Comparison of ENCODE assay signal across 21 mouse cellular contexts in genomic region chr9:45846891-45847460, GRCm38 (mm10). TPM values are rescaled to one million over a fixed set of nuclear protein-coding genes. Genes with fewer than 3 reads are reported as not detected.
DNase-seq lines count a peak whose midpoint lies in the region; ATAC-seq and TF ChIP-seq lines count a peak whose summit lies in the region.
"Had no signal": no experiment of that assay in that cellular context is flagged by ENCODE, and none has a peak within 500 bp of the region (broad histone marks: within the 10 kb centered on the region; RNA-seq: fewer than 3 reads in every experiment).

No protein-coding gene starts in this region.

- no peak for TF ChIP-seq POLR2A in bone marrow, adult 2 months (IDR thresholded peaks at IDR 0.05; ENCODE audit: borderline replicate concordance, control insufficient read depth, low read depth, low read length)

- WGBS in bone marrow, adult 2 months: 5% methylated on average over 5 of the region's 5 CpGs

- H3K4me1 ChIP-seq in bone marrow, adult 2 months (ENCODE audit: control insufficient read depth, insufficient read depth, low read length): peaks cover 16% of the 10 kb centered on the region; the same call in 1 of the 2 replicates
- H3K4me1 ChIP-seq: limb, embryonic 12.5 days had no signal

- H3K27ac ChIP-seq in bone marrow, adult 2 months (ENCODE audit: control insufficient read depth, insufficient read depth, low read depth, low read length, poor library complexity): peak overlapping the region; percentile 18; the same call in 1 of the 2 replicates
- H3K27ac ChIP-seq: heart, adult 2 months; hindbrain, postnatal 0 days; kidney, postnatal 0 days; left cerebral cortex, adult 2 months; limb, embryonic 12.5 days; lung, embryonic 15.5 days; neural tube, embryonic 13.5 days had no signal

- DNase-seq in 3134 (ENCODE audit: extremely low read depth, insufficient read length, low spot score): peak; percentile 86
- peak; percentile 99 for DNase-seq in 416B (ENCODE audit: low read depth)
- DNase-seq in kidney, postnatal 4 days: no peak
- DNase-seq in adrenal gland, postnatal 25 days: no peak
- DNase-seq in left cerebral cortex, postnatal 25 days (ENCODE audit: low spot score in 2 of 2): no peak
- no peak for DNase-seq in right cerebral cortex, postnatal 36 days (ENCODE audit: low spot score in 2 of 2)
- DNase-seq: cerebellum, adult 11 months; forebrain, postnatal 0 days; gastrocnemius, postnatal 10 days; heart, adult 2 months; kidney, adult 11 months; right cerebral cortex, postnatal 25 days; thymus, postnatal 25 days had no signal

- H3K4me3 ChIP-seq in bone marrow, adult 2 months (replicated peaks; ENCODE audit: control insufficient read depth, low read depth, low read length): no peak overlapping the region
- H3K4me3 ChIP-seq: heart, adult 2 months; left cerebral cortex, adult 2 months; limb, embryonic 12.5 days; lung, embryonic 15.5 days; neural tube, embryonic 13.5 days had no signal

- intact Hi-C loops in left cerebral cortex, postnatal 25 days (cut with DNase I): no loop called here

- TF ChIP-seq CTCF in bone marrow, adult 2 months (IDR thresholded peaks at IDR 0.05; ENCODE audit: control insufficient read depth, insufficient read depth, low read length): no peak

- ATAC-seq in megakaryocyte, adult 5-6 weeks (ENCODE audit: poor library complexity, severe bottlenecking): peak; percentile 46
- ATAC-seq: forebrain, postnatal 0 days; hindbrain, postnatal 0 days had no signal

RNA-seq across cellular contexts. Expression of gene Bace1, which starts 8.6 kb away (rescaled TPM):
- polyA plus RNA-seq in bone marrow, adult 2 months (2011; ENCODE audit: insufficient read depth, insufficient read length, low replicate concordance, missing spikeins): 4.9 and 5.3 TPM in 2 replicates
- total RNA-seq in megakaryocyte, adult 5-6 weeks (2015): 2.9 and 3.5 TPM in 2 replicates
- total RNA-seq in megakaryocyte, adult 5-6 weeks (2017): 4.1 and 7.2 TPM in 2 replicates
- total RNA-seq in adrenal gland, postnatal 25 days (2021): 22.6 and 31.1 TPM in 2 replicates
- total RNA-seq in left cerebral cortex, postnatal 25 days (2021): 10 to 100 TPM; 94.6 to 96.2 TPM

RNA-seq across cellular contexts. Expression of gene Cep164, which starts 18.5 kb away (rescaled TPM):
- polyA plus RNA-seq in bone marrow, adult 2 months (2011; ENCODE audit: insufficient read depth, insufficient read length, low replicate concordance, missing spikeins): 21.4 and 33.7 TPM in 2 replicates
- total RNA-seq in megakaryocyte, adult 5-6 weeks (2015): 11.1 and 11.9 TPM in 2 replicates
- total RNA-seq in megakaryocyte, adult 5-6 weeks (2017): 9.8 and 16.3 TPM in 2 replicates
- 20.6 and 23.1 TPM in 2 replicates for total RNA-seq in adrenal gland, postnatal 25 days (2021)
- total RNA-seq in left cerebral cortex, postnatal 25 days (2021): 10 to 100 TPM; 10.5 to 10.9 TPM

RNA-seq across cellular contexts. Expression of gene Pcsk7, which starts 59.3 kb away (rescaled TPM):
- 10.1 and 24.5 TPM in 2 replicates for polyA plus RNA-seq in bone marrow, adult 2 months (2011; ENCODE audit: insufficient read depth, insufficient read length, low replicate concordance, missing spikeins)
- total RNA-seq in megakaryocyte, adult 5-6 weeks (2015): 12.1 and 15.4 TPM in 2 replicates
- 22.5 and 34.8 TPM in 2 replicates for total RNA-seq in megakaryocyte, adult 5-6 weeks (2017)
- 28.9 and 33.7 TPM in 2 replicates for total RNA-seq in adrenal gland, postnatal 25 days (2021)
- total RNA-seq in left cerebral cortex, postnatal 25 days (2021): 10 to 100 TPM; 22.3 to 25.0 TPM

RNA-seq across cellular contexts. Expression of gene Rnf214, which starts 59.7 kb away (rescaled TPM):
- polyA plus RNA-seq in bone marrow, adult 2 months (2011; ENCODE audit: insufficient read depth, insufficient read length, low replicate concordance, missing spikeins): 27.9 and 30.3 TPM in 2 replicates
- 19.6 and 23.3 TPM in 2 replicates for total RNA-seq in megakaryocyte, adult 5-6 weeks (2015)
- total RNA-seq in megakaryocyte, adult 5-6 weeks (2017): 32.5 and 34.0 TPM in 2 replicates
- total RNA-seq in adrenal gland, postnatal 25 days (2021): 51.8 and 56.0 TPM in 2 replicates
- total RNA-seq in left cerebral cortex, postnatal 25 days (2021): 10 to 100 TPM; 70.9 to 77.5 TPM

Comparison
In these comparisons a context has a peak if more than half of its experiments do, and no peak if none do; other contexts are left out.
1. DNase-seq: peak in 3134 (single experiment) and 416B (single experiment); none in kidney, postnatal 4 days (0 of 2), adrenal gland, postnatal 25 days (single experiment), left cerebral cortex, postnatal 25 days (0 of 2) and right cerebral cortex, postnatal 36 days (0 of 2).